Mouse (Mus musculus): ENCODE results near the gene Prkcb. TPM values are rescaled to one million over a fixed set of nuclear protein-coding genes. Genes with fewer than 3 reads are reported as not detected.

Gene Prkcb
- total and polyA plus RNA-seq, 3 experiments = 3.6 to 4.5 (median 3.8) TPM

DNA sequence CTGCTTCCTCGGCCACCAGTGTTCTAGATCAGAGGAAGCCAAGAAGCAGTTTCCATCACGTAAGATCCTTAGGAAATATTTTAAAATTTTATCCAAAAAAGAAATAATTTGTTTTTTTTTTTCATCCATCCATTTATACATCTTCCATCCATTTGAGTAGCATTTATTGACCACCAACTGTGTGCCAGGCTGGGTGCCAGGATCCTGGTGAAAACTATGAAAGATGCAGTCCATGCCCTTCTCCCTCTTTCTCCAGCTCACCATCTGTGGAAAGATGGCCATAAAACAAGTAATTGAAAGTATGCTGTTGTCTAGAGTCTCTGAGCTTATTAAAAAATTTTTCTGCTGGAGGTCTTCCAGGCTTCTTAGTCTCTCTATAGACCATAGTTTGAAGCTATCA, 341.8 kb downstream of the Prkcb start:
- H3K36me3 ChIP-seq (ENCODE audit: control insufficient read depth, insufficient read depth, low read length) = peaks cover 2% of the 10 kb centered on the region; the same call in 1 of the 2 replicates
- no peak overlapping the region for H3K9ac ChIP-seq (ENCODE audit: low read depth, low read length)
- WGBS = 87% methylated on average over 2 of the region's 2 CpGs
- no peak overlapping the region for H3K4me3 ChIP-seq
- no peaks in the 10 kb centered on the region for H3K79me2 ChIP-seq (replicated peaks; ENCODE audit: control insufficient read depth, insufficient read depth, low read length)
- no peak for TF ChIP-seq CTCF (IDR thresholded peaks at IDR 0.05)
- no peak for TF ChIP-seq EP300 (IDR thresholded peaks at IDR 0.05; ENCODE audit: insufficient read depth, low read depth, low read length)
- no peak for TF ChIP-seq POLR2A (IDR thresholded peaks at IDR 0.05; ENCODE audit: insufficient read depth, low read depth, low read length)
- intact Hi-C loops (cut with DNase I) = loop anchor here (10.0 kb wide), 1 partner anchor 64 kb away; no protein-coding TSS in a partner anchor
- no peak for DNase-seq
- peaks cover 4% of the 10 kb centered on the region for H3K4me1 ChIP-seq (ENCODE audit: control insufficient read depth, insufficient read depth, low read length)
- no peaks in the 10 kb centered on the region for H3K27me3 ChIP-seq (ENCODE audit: control insufficient read depth, insufficient read depth, low read length)
- H3K27ac ChIP-seq = no peak overlapping the region

DNA sequence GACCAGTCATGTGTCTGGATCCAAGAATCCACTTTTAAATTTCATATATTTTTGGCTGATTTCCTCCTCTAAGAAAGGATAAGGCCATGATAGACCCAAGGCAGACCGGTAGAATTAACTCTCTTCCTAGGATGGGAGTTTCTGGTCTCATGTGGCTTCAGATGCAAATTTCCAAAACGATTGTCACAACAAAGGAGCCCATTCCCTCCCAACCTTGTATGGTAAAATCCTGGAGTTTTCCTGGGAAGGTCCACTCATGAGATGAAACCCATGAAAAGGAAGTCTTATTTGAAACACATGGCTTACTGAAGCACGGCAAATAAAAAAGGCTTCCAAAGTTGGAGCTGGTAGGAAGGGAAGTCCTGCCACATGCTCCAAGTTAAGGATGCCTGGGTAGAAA, 342.6 kb downstream of the Prkcb start:
- intact Hi-C loops (cut with DNase I) = loop anchor here (10.0 kb wide), 1 partner anchor 64 kb away; no protein-coding TSS in a partner anchor
- TF ChIP-seq POLR2A (IDR thresholded peaks at IDR 0.05; ENCODE audit: insufficient read depth, low read depth, low read length) (no peak), EP300 (IDR thresholded peaks at IDR 0.05; ENCODE audit: insufficient read depth, low read depth, low read length) (no peak)

GRCm38 (mm10) chr7:122632946-122633345, 344.4 kb downstream of the Prkcb start:
- no peak overlapping the region for H3K27ac ChIP-seq
- TF ChIP-seq EP300 (IDR thresholded peaks at IDR 0.05; ENCODE audit: insufficient read depth, low read depth, low read length) (no peak), POLR2A (IDR thresholded peaks at IDR 0.05; ENCODE audit: insufficient read depth, low read depth, low read length) (no peak), CTCF (IDR thresholded peaks at IDR 0.05) (no peak)
- no peaks in the 10 kb centered on the region for H3K79me2 ChIP-seq (replicated peaks; ENCODE audit: control insufficient read depth, insufficient read depth, low read length)
- DNase-seq = no peak
- no peak overlapping the region for H3K4me3 ChIP-seq
- H3K9ac ChIP-seq (ENCODE audit: low read depth, low read length) = no peak overlapping the region
- WGBS = 70% methylated on average over 5 of the region's 5 CpGs
- intact Hi-C loops (cut with DNase I) = loop anchor here (10.0 kb wide), 1 partner anchor 62 kb away; no protein-coding TSS in a partner anchor
- H3K4me1 ChIP-seq (ENCODE audit: control insufficient read depth, insufficient read depth, low read length) = peaks cover 4% of the 10 kb centered on the region
- no peaks in the 10 kb centered on the region for H3K27me3 ChIP-seq (ENCODE audit: control insufficient read depth, insufficient read depth, low read length)
- peaks cover 2% of the 10 kb centered on the region; the same call in 1 of the 2 replicates for H3K36me3 ChIP-seq (ENCODE audit: control insufficient read depth, insufficient read depth, low read length)

More for the DNA sequence above, 342.6 kb downstream of the Prkcb start:
- WGBS = 45% methylated on average over 3 of the region's 3 CpGs
- peaks cover 2% of the 10 kb centered on the region; the same call in 1 of the 2 replicates for H3K36me3 ChIP-seq (ENCODE audit: control insufficient read depth, insufficient read depth, low read length)
- H3K79me2 ChIP-seq (replicated peaks; ENCODE audit: control insufficient read depth, insufficient read depth, low read length) = no peaks in the 10 kb centered on the region
- H3K27ac ChIP-seq = no peak overlapping the region
- H3K4me1 ChIP-seq (ENCODE audit: control insufficient read depth, insufficient read depth, low read length) = peaks cover 4% of the 10 kb centered on the region
- H3K27me3 ChIP-seq (ENCODE audit: control insufficient read depth, insufficient read depth, low read length) = no peaks in the 10 kb centered on the region
- no peak for DNase-seq
- H3K4me3 ChIP-seq = no peak overlapping the region
- no peak overlapping the region for H3K9ac ChIP-seq (ENCODE audit: low read depth, low read length)

DNA sequence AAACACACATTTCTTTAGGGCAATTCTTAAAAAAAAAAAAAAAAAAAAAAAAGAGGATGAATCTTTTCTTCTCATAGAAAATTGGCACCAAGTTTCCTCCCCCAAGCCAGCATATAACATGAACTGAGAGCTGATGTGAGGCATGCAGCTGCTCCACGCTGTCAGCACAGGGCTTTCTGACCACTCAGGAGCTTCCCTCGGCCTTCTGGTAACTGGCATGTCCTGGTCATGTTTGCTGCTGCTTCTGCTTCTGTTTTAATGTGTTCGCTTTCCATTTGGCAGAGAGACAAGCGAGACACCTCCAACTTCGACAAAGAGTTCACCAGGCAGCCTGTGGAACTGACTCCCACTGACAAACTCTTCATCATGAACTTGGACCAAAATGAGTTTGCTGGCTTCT, 344.9 kb downstream of the Prkcb start:
- Histone ChIP-seq H3K27ac (no peak overlapping the region), H3K9ac (ENCODE audit: low read depth, low read length) (no peak overlapping the region), H3K4me3 (no peak overlapping the region), H3K4me1 (ENCODE audit: control insufficient read depth, insufficient read depth, low read length) (peaks cover 4% of the 10 kb centered on the region), H3K36me3 (ENCODE audit: control insufficient read depth, insufficient read depth, low read length) (peaks cover 2% of the 10 kb centered on the region; the same call in 1 of the 2 replicates), H3K27me3 (ENCODE audit: control insufficient read depth, insufficient read depth, low read length) (no peaks in the 10 kb centered on the region), H3K79me2 (replicated peaks; ENCODE audit: control insufficient read depth, insufficient read depth, low read length) (no peaks in the 10 kb centered on the region)
- 79% methylated on average over 5 of the region's 5 CpGs for WGBS
- intact Hi-C loops (cut with DNase I) = loop anchor here (10.0 kb wide), 1 partner anchor 61 kb away; no protein-coding TSS in a partner anchor
- DNase-seq = no peak
- no peak for TF ChIP-seq POLR2A (IDR thresholded peaks at IDR 0.05; ENCODE audit: insufficient read depth, low read depth, low read length)
- no peak for TF ChIP-seq EP300 (IDR thresholded peaks at IDR 0.05; ENCODE audit: insufficient read depth, low read depth, low read length)
- TF ChIP-seq CTCF (IDR thresholded peaks at IDR 0.05) = no peak

GRCm38 (mm10) chr7:122643676-122644075, 355.1 kb downstream of the Prkcb start:
- H3K79me2 ChIP-seq (replicated peaks; ENCODE audit: control insufficient read depth, insufficient read depth, low read length) = no peaks in the 10 kb centered on the region
- TF ChIP-seq EP300 (IDR thresholded peaks at IDR 0.05; ENCODE audit: insufficient read depth, low read depth, low read length) (no peak), POLR2A (IDR thresholded peaks at IDR 0.05; ENCODE audit: insufficient read depth, low read depth, low read length) (no peak), CTCF (IDR thresholded peaks at IDR 0.05) (no peak)
- no peaks in the 10 kb centered on the region for H3K27me3 ChIP-seq (ENCODE audit: control insufficient read depth, insufficient read depth, low read length)
- DNase-seq = no peak
- no peak overlapping the region for H3K27ac ChIP-seq
- 88% methylated on average over 8 of the region's 8 CpGs for WGBS
- no peak overlapping the region for H3K4me3 ChIP-seq
- H3K9ac ChIP-seq (ENCODE audit: low read depth, low read length) = no peak overlapping the region
- no peaks in the 10 kb centered on the region for H3K36me3 ChIP-seq (ENCODE audit: control insufficient read depth, insufficient read depth, low read length)
- intact Hi-C loops (cut with DNase I) = no loop called here
- H3K4me1 ChIP-seq (ENCODE audit: control insufficient read depth, insufficient read depth, low read length) = no peaks in the 10 kb centered on the region

- 69% methylated on average over 10 of the region's 10 CpGs for WGBS
- no peak for DNase-seq
- no peak for TF ChIP-seq POLR2A (IDR thresholded peaks at IDR 0.05; ENCODE audit: insufficient read depth, low read depth, low read length)
- no peak for TF ChIP-seq CTCF (IDR thresholded peaks at IDR 0.05)
- no peak for TF ChIP-seq EP300 (IDR thresholded peaks at IDR 0.05; ENCODE audit: insufficient read depth, low read depth, low read length)
These were observed 360.8 kb downstream of the Prkcb start for GRCm38 (mm10) chr7:122649306-122649705.

More at GRCm38 (mm10) chr7:122649306-122649705, 360.8 kb downstream of the Prkcb start:
- H3K27ac ChIP-seq = no peak overlapping the region
- no peaks in the 10 kb centered on the region for H3K79me2 ChIP-seq (replicated peaks; ENCODE audit: control insufficient read depth, insufficient read depth, low read length)
- intact Hi-C loops (cut with DNase I) = no loop called here
- H3K4me3 ChIP-seq = no peak overlapping the region
- H3K9ac ChIP-seq (ENCODE audit: low read depth, low read length) = no peak overlapping the region
- H3K27me3 ChIP-seq (ENCODE audit: control insufficient read depth, insufficient read depth, low read length) = no peaks in the 10 kb centered on the region
- H3K36me3 ChIP-seq (ENCODE audit: control insufficient read depth, insufficient read depth, low read length) = no peaks in the 10 kb centered on the region
- no peaks in the 10 kb centered on the region for H3K4me1 ChIP-seq (ENCODE audit: control insufficient read depth, insufficient read depth, low read length)

All from heart, adult 2 months (tissue).